Mouse (Mus musculus): ENCODE results near the gene Mex3a. TPM values are rescaled to one million over a fixed set of nuclear protein-coding genes. Genes with fewer than 3 reads are reported as not detected.

Mex3a gene
- total and polyA plus RNA-seq, 2 experiments, result under 0.01 to 0.04 TPM

DNA sequence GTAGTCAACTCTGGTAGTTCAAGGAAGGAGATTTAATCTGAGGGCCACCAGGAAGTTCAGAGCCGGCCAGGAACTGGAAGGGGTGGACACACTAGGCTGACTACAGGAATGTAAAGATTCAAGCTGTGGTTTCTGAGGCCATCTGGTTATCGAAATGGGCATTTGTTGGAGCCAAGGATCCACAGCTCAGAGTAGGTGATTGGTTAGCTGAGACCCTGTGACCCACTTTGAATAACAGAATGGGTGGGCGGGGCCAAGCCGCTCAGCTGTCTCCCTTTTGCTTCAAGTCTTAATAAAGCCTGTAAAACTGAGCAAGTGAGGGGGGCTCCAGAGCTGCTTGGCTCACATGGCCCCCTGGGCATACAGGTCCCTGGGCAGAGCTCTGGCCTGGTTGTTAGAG is 29.8 kb downstream of the Mex3a start:
- H3K36me3 ChIP-seq (ENCODE audit: control insufficient read depth, insufficient read depth, low read length), result peaks cover 21% of the 10 kb centered on the region
- no peak for DNase-seq (ENCODE audit: extremely low read depth, low read depth, low spot score)
- peaks cover 20% of the 10 kb centered on the region for H3K4me1 ChIP-seq (ENCODE audit: control insufficient read depth, insufficient read depth, low read length)
- TF ChIP-seq CTCF (IDR thresholded peaks at IDR 0.05; ENCODE audit: low read depth, low read length) (no peak), POLR2A (IDR thresholded peaks at IDR 0.05; ENCODE audit: extremely low read depth, insufficient read depth, low read length) (no peak)
- H3K4me3 ChIP-seq (ENCODE audit: insufficient read depth, low read depth, low read length), result no peak overlapping the region
- no peaks in the 10 kb centered on the region for H3K79me2 ChIP-seq (ENCODE audit: control insufficient read depth, insufficient read depth, low read length)
- 83% methylated on average over 4 of the region's 4 CpGs for WGBS
- H3K27me3 ChIP-seq (ENCODE audit: control insufficient read depth, insufficient read depth, low read length), result no peaks in the 10 kb centered on the region
- no peak overlapping the region for H3K9ac ChIP-seq (ENCODE audit: low read depth, low read length)
- H3K27ac ChIP-seq (replicated peaks; ENCODE audit: insufficient read depth, low read depth, low read length), result no peak overlapping the region

DNA sequence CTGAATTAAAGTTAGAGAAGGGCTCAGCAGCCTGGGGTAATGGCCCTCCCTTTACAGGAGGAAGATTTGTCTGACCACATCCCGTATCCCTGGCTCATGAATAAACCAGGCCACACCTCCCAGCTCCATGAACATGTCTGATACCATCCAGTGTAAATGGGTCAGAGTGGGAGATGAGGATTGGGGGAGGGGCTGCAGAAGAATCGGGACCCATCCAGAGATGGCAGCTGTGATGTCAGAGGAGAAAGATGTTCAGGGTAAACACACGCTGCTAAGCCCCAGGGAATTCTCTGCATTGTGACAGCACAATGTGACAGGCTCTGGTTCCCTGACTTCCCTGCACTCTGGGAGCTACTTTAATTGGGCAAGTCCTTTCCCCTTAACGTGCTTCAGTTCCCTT is 31.2 kb downstream of the Mex3a start:
- H3K27me3 ChIP-seq (ENCODE audit: control insufficient read depth, insufficient read depth, low read length), result no peaks in the 10 kb centered on the region
- no peaks in the 10 kb centered on the region for H3K79me2 ChIP-seq (ENCODE audit: control insufficient read depth, insufficient read depth, low read length)
- H3K36me3 ChIP-seq (ENCODE audit: control insufficient read depth, insufficient read depth, low read length), result peaks cover 19% of the 10 kb centered on the region
- H3K9ac ChIP-seq (ENCODE audit: low read depth, low read length), result no peak overlapping the region
- WGBS, result 40% methylated on average over 4 of the region's 4 CpGs
- H3K4me3 ChIP-seq (ENCODE audit: insufficient read depth, low read depth, low read length), result no peak overlapping the region
- no peak for TF ChIP-seq CTCF (IDR thresholded peaks at IDR 0.05; ENCODE audit: low read depth, low read length)
- no peak for TF ChIP-seq POLR2A (IDR thresholded peaks at IDR 0.05; ENCODE audit: extremely low read depth, insufficient read depth, low read length)
- 0 out of 2 replicates have a peak overlapping the region, but pooled peaks have one; percentile 9 for H3K27ac ChIP-seq (replicated peaks; ENCODE audit: insufficient read depth, low read depth, low read length)
- no peak for DNase-seq (ENCODE audit: extremely low read depth, low read depth, low spot score)
- peaks cover 28% of the 10 kb centered on the region for H3K4me1 ChIP-seq (ENCODE audit: control insufficient read depth, insufficient read depth, low read length)

- H3K27me3 ChIP-seq (ENCODE audit: control insufficient read depth, insufficient read depth, low read length), result no peaks in the 10 kb centered on the region
- H3K4me1 ChIP-seq (ENCODE audit: control insufficient read depth, insufficient read depth, low read length), result peaks cover 33% of the 10 kb centered on the region
- H3K9ac ChIP-seq (ENCODE audit: low read depth, low read length), result no peak overlapping the region
- H3K4me3 ChIP-seq (ENCODE audit: insufficient read depth, low read depth, low read length), result no peak overlapping the region
- peaks cover 17% of the 10 kb centered on the region for H3K36me3 ChIP-seq (ENCODE audit: control insufficient read depth, insufficient read depth, low read length)
- no peaks in the 10 kb centered on the region for H3K79me2 ChIP-seq (ENCODE audit: control insufficient read depth, insufficient read depth, low read length)
- TF ChIP-seq POLR2A (IDR thresholded peaks at IDR 0.05; ENCODE audit: extremely low read depth, insufficient read depth, low read length) (no peak), CTCF (IDR thresholded peaks at IDR 0.05; ENCODE audit: low read depth, low read length) (no peak)
- WGBS, result 23% methylated on average over 7 of the region's 7 CpGs
- peak; percentile 98 for DNase-seq (ENCODE audit: extremely low read depth, low read depth, low spot score)
- H3K27ac ChIP-seq (replicated peaks; ENCODE audit: insufficient read depth, low read depth, low read length), result 0 out of 2 replicates have a peak overlapping the region, but pooled peaks have one; percentile 9
Measured at GRCm38 (mm10) chr3:88563966-88564365, 31.8 kb downstream of the Mex3a start.

DNA sequence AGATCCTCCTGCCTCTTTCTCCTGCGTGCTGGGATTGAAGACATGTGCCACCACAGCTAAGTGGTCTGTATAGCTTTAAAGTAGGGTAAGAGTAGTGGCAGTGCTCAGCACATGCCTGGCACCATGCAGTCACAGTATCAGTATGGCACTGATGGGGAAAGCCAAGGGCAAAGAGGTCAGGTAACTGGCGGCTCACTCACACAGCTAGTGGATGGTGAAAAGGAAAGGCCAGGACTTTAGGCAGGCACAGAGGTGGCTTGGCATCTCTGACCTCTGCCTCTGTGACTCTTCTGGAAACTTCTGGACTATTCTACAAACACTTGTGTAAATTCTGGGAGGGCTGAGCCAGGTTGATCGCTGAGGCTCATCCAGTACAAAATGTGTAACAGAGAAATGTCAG is 33.9 kb downstream of the Mex3a start:
- peak overlapping the region; percentile 61 for H3K27ac ChIP-seq (replicated peaks; ENCODE audit: insufficient read depth, low read depth, low read length)
- no peaks in the 10 kb centered on the region for H3K27me3 ChIP-seq (ENCODE audit: control insufficient read depth, insufficient read depth, low read length)
- peak; percentile 79 for DNase-seq (ENCODE audit: extremely low read depth, low read depth, low spot score)
- H3K4me1 ChIP-seq (ENCODE audit: control insufficient read depth, insufficient read depth, low read length), result peaks cover 36% of the 10 kb centered on the region
- 42% methylated on average over 3 of the region's 3 CpGs for WGBS
- peaks cover 8% of the 10 kb centered on the region for H3K36me3 ChIP-seq (ENCODE audit: control insufficient read depth, insufficient read depth, low read length)
- H3K9ac ChIP-seq (ENCODE audit: low read depth, low read length), result no peak overlapping the region
- no peak overlapping the region for H3K4me3 ChIP-seq (ENCODE audit: insufficient read depth, low read depth, low read length)
- no peak for TF ChIP-seq POLR2A (IDR thresholded peaks at IDR 0.05; ENCODE audit: extremely low read depth, insufficient read depth, low read length)
- TF ChIP-seq CTCF (IDR thresholded peaks at IDR 0.05; ENCODE audit: low read depth, low read length), result no peak
- H3K79me2 ChIP-seq (ENCODE audit: control insufficient read depth, insufficient read depth, low read length), result no peaks in the 10 kb centered on the region

- Histone ChIP-seq H3K4me3 (ENCODE audit: insufficient read depth, low read depth, low read length) (no peak overlapping the region), H3K27me3 (ENCODE audit: control insufficient read depth, insufficient read depth, low read length) (no peaks in the 10 kb centered on the region), H3K9ac (ENCODE audit: low read depth, low read length) (no peak overlapping the region), H3K79me2 (ENCODE audit: control insufficient read depth, insufficient read depth, low read length) (no peaks in the 10 kb centered on the region), H3K4me1 (ENCODE audit: control insufficient read depth, insufficient read depth, low read length) (peaks cover 36% of the 10 kb centered on the region), H3K36me3 (ENCODE audit: control insufficient read depth, insufficient read depth, low read length) (peaks cover 8% of the 10 kb centered on the region), H3K27ac (replicated peaks; ENCODE audit: insufficient read depth, low read depth, low read length) (peak overlapping the region; percentile 61)
- 25% methylated on average over 4 of the region's 4 CpGs for WGBS
- TF ChIP-seq CTCF (IDR thresholded peaks at IDR 0.05; ENCODE audit: low read depth, low read length) (no peak), POLR2A (IDR thresholded peaks at IDR 0.05; ENCODE audit: extremely low read depth, insufficient read depth, low read length) (no peak)
- DNase-seq (ENCODE audit: extremely low read depth, low read depth, low spot score), result peak; percentile 81
Measured at GRCm38 (mm10) chr3:88566536-88567061, 34.4 kb downstream of the Mex3a start.

GRCm38 (mm10) chr3:88567892-88568291 is 35.7 kb downstream of the Mex3a start:
- peak; percentile 77 for DNase-seq (ENCODE audit: extremely low read depth, low read depth, low spot score)
- H3K27me3 ChIP-seq (ENCODE audit: control insufficient read depth, insufficient read depth, low read length), result no peaks in the 10 kb centered on the region
- WGBS, result 37% methylated on average over 6 of the region's 6 CpGs
- peaks cover 8% of the 10 kb centered on the region for H3K36me3 ChIP-seq (ENCODE audit: control insufficient read depth, insufficient read depth, low read length)
- no peak overlapping the region for H3K9ac ChIP-seq (ENCODE audit: low read depth, low read length)
- H3K4me3 ChIP-seq (ENCODE audit: insufficient read depth, low read depth, low read length), result no peak overlapping the region
- peak overlapping the region; percentile 70 for H3K27ac ChIP-seq (replicated peaks; ENCODE audit: insufficient read depth, low read depth, low read length)
- peaks cover 36% of the 10 kb centered on the region for H3K4me1 ChIP-seq (ENCODE audit: control insufficient read depth, insufficient read depth, low read length)
- no peaks in the 10 kb centered on the region for H3K79me2 ChIP-seq (ENCODE audit: control insufficient read depth, insufficient read depth, low read length)
- TF ChIP-seq POLR2A (IDR thresholded peaks at IDR 0.05; ENCODE audit: extremely low read depth, insufficient read depth, low read length) (no peak), CTCF (IDR thresholded peaks at IDR 0.05; ENCODE audit: low read depth, low read length) (no peak)

Measured in liver, adult 2 months (tissue).